Mouse (Mus musculus): ENCODE results near the gene Cacna2d3. TPM values are rescaled to one million over a fixed set of nuclear protein-coding genes. Genes with fewer than 3 reads are reported as not detected.

The Cacna2d3 gene
- polyA plus RNA-seq, 1 experiment from 2014 or later: 36.5 TPM

GRCm38 (mm10) chr14:29612436-29612835, 109.2 kb downstream of the Cacna2d3 start:
- 84% methylated on average over 5 of the region's 5 CpGs for WGBS
- H3K27me3 ChIP-seq: no peaks in the 10 kb centered on the region
- no peak overlapping the region for H3K9ac ChIP-seq
- peaks cover 2% of the 10 kb centered on the region; the same call in 1 of the 2 replicates for H3K4me1 ChIP-seq
- ATAC-seq (ENCODE audit: low FRiP score): no peak
- no peaks in the 10 kb centered on the region for H3K36me3 ChIP-seq
- no peak overlapping the region for H3K4me2 ChIP-seq (replicated peaks)
- no peaks in the 10 kb centered on the region for H3K9me3 ChIP-seq (replicated peaks)
- no peak overlapping the region for H3K27ac ChIP-seq
- H3K4me3 ChIP-seq: no peak overlapping the region

GRCm38 (mm10) chr14:29608761-29609160, 112.9 kb downstream of the Cacna2d3 start:
- Histone ChIP-seq H3K9ac (no peak overlapping the region), H3K27ac (no peak overlapping the region), H3K4me2 (replicated peaks) (no peak overlapping the region), H3K4me3 (no peak overlapping the region), H3K36me3 (no peaks in the 10 kb centered on the region), H3K4me1 (no peaks in the 10 kb centered on the region), H3K27me3 (0 out of 2 replicates have a peak, but pooled peaks cover 5% of the 10 kb centered on the region), H3K9me3 (replicated peaks) (no peaks in the 10 kb centered on the region)
- WGBS: 62% methylated on average over 6 of the region's 6 CpGs
- ATAC-seq (ENCODE audit: low FRiP score): no peak

- no peaks in the 10 kb centered on the region for H3K36me3 ChIP-seq
- ATAC-seq (ENCODE audit: low FRiP score): peak; percentile 54
- 32% methylated on average over 8 of the region's 8 CpGs for WGBS
These were observed 122.2 kb downstream of the Cacna2d3 start for GRCm38 (mm10) chr14:29599428-29599827.

GRCm38 (mm10) chr14:29592896-29593295, 128.8 kb downstream of the Cacna2d3 start:
- no peak overlapping the region for H3K4me2 ChIP-seq (replicated peaks)
- H3K4me3 ChIP-seq: no peak overlapping the region
- no peaks in the 10 kb centered on the region for H3K27me3 ChIP-seq
- no peaks in the 10 kb centered on the region for H3K36me3 ChIP-seq
- H3K9ac ChIP-seq: no peak overlapping the region
- H3K27ac ChIP-seq: no peak overlapping the region
- 89% methylated on average over 4 of the region's 4 CpGs for WGBS
- 0 out of 2 replicates have a peak, but pooled peaks cover 3% of the 10 kb centered on the region for H3K4me1 ChIP-seq
- 0 out of 2 replicates have a peak, but pooled peaks cover under 1% of the 10 kb centered on the region for H3K9me3 ChIP-seq (replicated peaks)
- ATAC-seq (ENCODE audit: low FRiP score): no peak

More at GRCm38 (mm10) chr14:29599428-29599827, 122.2 kb downstream of the Cacna2d3 start:
- H3K27me3 ChIP-seq: peaks cover 12% of the 10 kb centered on the region; the same call in 1 of the 2 replicates
- 0 out of 2 replicates have a peak, but pooled peaks cover 4% of the 10 kb centered on the region for H3K9me3 ChIP-seq (replicated peaks)
- H3K4me1 ChIP-seq: no peaks in the 10 kb centered on the region
- H3K4me2 ChIP-seq (replicated peaks): no peak overlapping the region
- no peak overlapping the region for H3K9ac ChIP-seq
- H3K4me3 ChIP-seq: no peak overlapping the region
- H3K27ac ChIP-seq: no peak overlapping the region

- H3K4me3 ChIP-seq: no peak overlapping the region
- H3K27me3 ChIP-seq: no peaks in the 10 kb centered on the region
- H3K9ac ChIP-seq: no peak overlapping the region
- H3K9me3 ChIP-seq (replicated peaks): no peaks in the 10 kb centered on the region
- no peak overlapping the region for H3K4me2 ChIP-seq (replicated peaks)
- 89% methylated on average over 9 of the region's 9 CpGs for WGBS
- no peak for ATAC-seq (ENCODE audit: low FRiP score)
- 0 out of 2 replicates have a peak, but pooled peaks cover 3% of the 10 kb centered on the region for H3K4me1 ChIP-seq
- no peaks in the 10 kb centered on the region for H3K36me3 ChIP-seq
- no peak overlapping the region for H3K27ac ChIP-seq
These were observed 132.0 kb downstream of the Cacna2d3 start for GRCm38 (mm10) chr14:29589628-29590027.

GRCm38 (mm10) chr14:29581961-29582360, 139.7 kb downstream of the Cacna2d3 start:
- Histone ChIP-seq H3K9me3 (replicated peaks) (no peaks in the 10 kb centered on the region), H3K4me2 (replicated peaks) (no peak overlapping the region), H3K27me3 (no peaks in the 10 kb centered on the region), H3K9ac (no peak overlapping the region), H3K27ac (no peak overlapping the region), H3K36me3 (no peaks in the 10 kb centered on the region), H3K4me1 (no peaks in the 10 kb centered on the region), H3K4me3 (no peak overlapping the region)
- ATAC-seq (ENCODE audit: low FRiP score): no peak
- WGBS: 70% methylated on average over 2 of the region's 2 CpGs

GRCm38 (mm10) chr14:29577786-29578185, 143.9 kb downstream of the Cacna2d3 start:
- Histone ChIP-seq H3K36me3 (no peaks in the 10 kb centered on the region), H3K27ac (no peak overlapping the region), H3K9ac (no peak overlapping the region), H3K9me3 (replicated peaks) (no peaks in the 10 kb centered on the region), H3K27me3 (no peaks in the 10 kb centered on the region), H3K4me1 (no peaks in the 10 kb centered on the region), H3K4me3 (no peak overlapping the region), H3K4me2 (replicated peaks) (no peak overlapping the region)
- WGBS: 69% methylated on average over 1 of the region's 1 CpGs
- ATAC-seq (ENCODE audit: low FRiP score): no peak

GRCm38 (mm10) chr14:29575551-29575950, 146.1 kb downstream of the Cacna2d3 start:
- ATAC-seq (ENCODE audit: low FRiP score): no peak
- Histone ChIP-seq H3K4me1 (no peaks in the 10 kb centered on the region), H3K9ac (no peak overlapping the region), H3K4me2 (replicated peaks) (no peak overlapping the region), H3K27ac (no peak overlapping the region), H3K36me3 (no peaks in the 10 kb centered on the region), H3K9me3 (replicated peaks) (no peaks in the 10 kb centered on the region), H3K27me3 (no peaks in the 10 kb centered on the region), H3K4me3 (no peak overlapping the region)
- WGBS: 70% methylated on average over 5 of the region's 5 CpGs

- no peak overlapping the region for H3K9ac ChIP-seq
- H3K27me3 ChIP-seq: no peaks in the 10 kb centered on the region
- 0 out of 2 replicates have a peak, but pooled peaks have one; percentile 40 for ATAC-seq (ENCODE audit: low FRiP score)
- H3K4me1 ChIP-seq: peaks cover 9% of the 10 kb centered on the region; the same call in 1 of the 2 replicates
- no peak overlapping the region for H3K4me3 ChIP-seq
- H3K9me3 ChIP-seq (replicated peaks): no peaks in the 10 kb centered on the region
- no peak overlapping the region for H3K4me2 ChIP-seq (replicated peaks)
- no peaks in the 10 kb centered on the region for H3K36me3 ChIP-seq
- H3K27ac ChIP-seq: peak overlapping the region; percentile 71
- WGBS: 43% methylated on average over 6 of the region's 6 CpGs
These were observed 159.0 kb downstream of the Cacna2d3 start for GRCm38 (mm10) chr14:29562704-29563103.

- H3K4me1 ChIP-seq: 0 out of 2 replicates have a peak, but pooled peaks cover 2% of the 10 kb centered on the region
- H3K27ac ChIP-seq: peak overlapping the region; percentile 71; the same call in 1 of the 2 replicates
- H3K9ac ChIP-seq: no peak overlapping the region
- no peaks in the 10 kb centered on the region for H3K9me3 ChIP-seq (replicated peaks)
- no peaks in the 10 kb centered on the region for H3K27me3 ChIP-seq
- no peak overlapping the region for H3K4me3 ChIP-seq
- H3K36me3 ChIP-seq: no peaks in the 10 kb centered on the region
- no peak overlapping the region for H3K4me2 ChIP-seq (replicated peaks)
- 82% methylated on average over 11 of the region's 11 CpGs for WGBS
- no peak for ATAC-seq (ENCODE audit: low FRiP score)
These were observed 160.4 kb downstream of the Cacna2d3 start for GRCm38 (mm10) chr14:29561122-29561834.

- H3K27ac ChIP-seq: no peak overlapping the region
- H3K9ac ChIP-seq: no peak overlapping the region
- ATAC-seq (ENCODE audit: low FRiP score): no peak
- H3K36me3 ChIP-seq: no peaks in the 10 kb centered on the region
- H3K4me2 ChIP-seq (replicated peaks): no peak overlapping the region
- 88% methylated on average over 8 of the region's 8 CpGs for WGBS
- no peaks in the 10 kb centered on the region for H3K27me3 ChIP-seq
- H3K9me3 ChIP-seq (replicated peaks): no peaks in the 10 kb centered on the region
- 0 out of 2 replicates have a peak, but pooled peaks cover 2% of the 10 kb centered on the region for H3K4me1 ChIP-seq
- no peak overlapping the region for H3K4me3 ChIP-seq
These were observed 163.2 kb downstream of the Cacna2d3 start for GRCm38 (mm10) chr14:29558440-29558839.

- Histone ChIP-seq H3K4me3 (no peak overlapping the region), H3K36me3 (no peaks in the 10 kb centered on the region), H3K27me3 (no peaks in the 10 kb centered on the region), H3K4me2 (replicated peaks) (no peak overlapping the region), H3K9me3 (replicated peaks) (no peaks in the 10 kb centered on the region), H3K9ac (no peak overlapping the region), H3K27ac (no peak overlapping the region), H3K4me1 (no peaks in the 10 kb centered on the region)
- no peak for ATAC-seq (ENCODE audit: low FRiP score)
- 93% methylated on average over 3 of the region's 3 CpGs for WGBS
These were observed 165.5 kb downstream of the Cacna2d3 start for GRCm38 (mm10) chr14:29556152-29556551.

- Histone ChIP-seq H3K27ac (no peak overlapping the region), H3K4me1 (no peaks in the 10 kb centered on the region)
These were observed 169.2 kb downstream of the Cacna2d3 start for GRCm38 (mm10) chr14:29552471-29552870.

More at GRCm38 (mm10) chr14:29552471-29552870, 169.2 kb downstream of the Cacna2d3 start:
- Histone ChIP-seq H3K36me3 (no peaks in the 10 kb centered on the region), H3K9ac (no peak overlapping the region), H3K4me3 (no peak overlapping the region), H3K27me3 (no peaks in the 10 kb centered on the region), H3K4me2 (replicated peaks) (no peak overlapping the region), H3K9me3 (replicated peaks) (no peaks in the 10 kb centered on the region)
- WGBS: 61% methylated on average over 5 of the region's 5 CpGs
- ATAC-seq (ENCODE audit: low FRiP score): no peak

Data from hindbrain, embryonic 12.5 days (tissue).